Mouse (Mus musculus) layer of hippocampus, adult 11-12 months (tissue): Measurements from ENCODE around the gene Arl5c.
A peak's percentile ranks its signal among the peaks of the same experiment; 100 is the strongest.

Experiments used
- DNase-seq: peaks from one replicate; pipeline ENCODE4 v3.0.0; 2022; ENCODE audit warnings: low spot score

Gene Arl5c

GRCm38 (mm10) chr11:97994539-97995100, 1.4 kb downstream of the Arl5c start:
- peak; percentile 78 for DNase-seq

GRCm38 (mm10) chr11:97988530-97989096, 7.4 kb downstream of the Arl5c start:
- DNase-seq: peak; percentile 93

- peak; percentile 96 for DNase-seq
Observed at GRCm38 (mm10) chr11:97987551-97988526, 8.1 kb downstream of the Arl5c start.

GRCm38 (mm10) chr11:97986738-97987465, 9.1 kb downstream of the Arl5c start:
- DNase-seq: no peak

GRCm38 (mm10) chr11:97985727-97986677, 10.0 kb downstream of the Arl5c start, which contains the start of gene Plxdc1:
TSS of gene Plxdc1 (minus strand) at chr11:97986444.
- no peak for DNase-seq

- no peak for DNase-seq
Observed at GRCm38 (mm10) chr11:97983983-97984382, 12.0 kb downstream of the Arl5c start.

GRCm38 (mm10) chr11:97983506-97983905, 12.5 kb downstream of the Arl5c start:
- DNase-seq: no peak

- DNase-seq: no peak
Observed at GRCm38 (mm10) chr11:97982721-97983120, 13.3 kb downstream of the Arl5c start.

GRCm38 (mm10) chr11:97980531-97980966, 15.4 kb downstream of the Arl5c start:
- DNase-seq: no peak

- no peak for DNase-seq
Observed at GRCm38 (mm10) chr11:97979824-97980495, 16.0 kb downstream of the Arl5c start.

- DNase-seq: no peak
Observed at GRCm38 (mm10) chr11:97978392-97978791, 17.6 kb downstream of the Arl5c start.

GRCm38 (mm10) chr11:97977797-97978196, 18.2 kb downstream of the Arl5c start:
- no peak for DNase-seq

GRCm38 (mm10) chr11:97974746-97975145, 21.2 kb downstream of the Arl5c start:
- no peak for DNase-seq

- DNase-seq: no peak
Observed at GRCm38 (mm10) chr11:97974141-97974540, 21.8 kb downstream of the Arl5c start.

GRCm38 (mm10) chr11:97972434-97972833, 23.5 kb downstream of the Arl5c start:
- no peak for DNase-seq

GRCm38 (mm10) chr11:97971232-97971631, 24.7 kb downstream of the Arl5c start:
- DNase-seq: peak; percentile 86

GRCm38 (mm10) chr11:97970771-97971170, 25.2 kb downstream of the Arl5c start:
- DNase-seq: no peak

GRCm38 (mm10) chr11:97968385-97968784, 27.6 kb downstream of the Arl5c start:
- DNase-seq: no peak

GRCm38 (mm10) chr11:97967114-97967513, 28.9 kb downstream of the Arl5c start:
- no peak for DNase-seq

- DNase-seq: no peak
Observed at GRCm38 (mm10) chr11:97960907-97961306, 35.1 kb downstream of the Arl5c start.
